Mouse (Mus musculus) hindbrain, embryonic 16.5 days (tissue): ENCODE results near the gene Cdc42ep4. TPM values are rescaled to one million over a fixed set of nuclear protein-coding genes. Genes with fewer than 3 reads are reported as not detected.

ENCODE experiments used
- ATAC-seq: fragments of 200-750 bp; cut with Nextera tagmentation; 2 replicates; pipeline ENCODE4 v1.8.0; 2017; ENCODE audit warnings: moderate TSS enrichment, moderate library complexity
- H3K27ac ChIP-seq: fragments of 300-500 bp; sonication (generic); 2 replicates; pipeline ENCODE4 v1.5.1; 2014; ENCODE audit warnings: low read depth, mild to moderate bottlenecking, control low read depth, low read length, moderate library complexity
- H3K27me3 ChIP-seq: fragments of 300-500 bp; sonication (generic); replicated peaks from 2 replicates; pipeline ENCODE4 v1.6.1; 2014; ENCODE audit warnings: low read length; ENCODE audit not compliant: control insufficient read depth, insufficient read depth
- H3K36me3 ChIP-seq: fragments of 300-500 bp; sonication (generic); 2 replicates; pipeline ENCODE4 v1.6.1; 2014; ENCODE audit warnings: mild to moderate bottlenecking, low read length, moderate library complexity, mixed read lengths; ENCODE audit not compliant: control insufficient read depth, insufficient read depth
- H3K4me1 ChIP-seq: fragments of 300-500 bp; sonication (generic); 2 replicates; pipeline ENCODE4 v1.6.1; 2014; ENCODE audit warnings: low read depth, low read length; ENCODE audit not compliant: control insufficient read depth, insufficient read depth
- H3K4me2 ChIP-seq: fragments of 300-500 bp; sonication (generic); 2 replicates; pipeline ENCODE4 v1.6.1; 2014; ENCODE audit warnings: mild to moderate bottlenecking, low read length, control low read depth, moderate library complexity
- H3K4me3 ChIP-seq: fragments of 300-500 bp; sonication (generic); 2 replicates; pipeline ENCODE4 v1.5.1; 2014; ENCODE audit warnings: mild to moderate bottlenecking, low read length, control low read depth, moderate library complexity
- H3K9ac ChIP-seq: fragments of 300-500 bp; sonication (generic); 2 replicates; pipeline ENCODE4 v1.6.1; 2014; ENCODE audit warnings: low read depth, mild to moderate bottlenecking, control low read depth, low read length, moderate library complexity
- H3K9me3 ChIP-seq: fragments of 300-500 bp; sonication (generic); 2 replicates; pipeline ENCODE4 v1.6.1; 2014; ENCODE audit warnings: mild to moderate bottlenecking, low read length, moderate library complexity; ENCODE audit not compliant: control insufficient read depth
- WGBS: fragments of 180-500 bp; shearing (Covaris S2); extraction: QIAGEN DNeasy Blood & Tissue Kit; methylation state at CpG from one replicate; pipeline ENCODE4 v1.1.7; 2014; 5-methylcytosine and 5-hydroxymethylcytosine counted together
- polyA plus RNA-seq: library from polyadenylated mRNA; unstranded; fragments of >200 nt; fragmentation: Nextera tagmentation; extraction: Ambion mirVana; gene quantifications from 2 replicates; pipeline ENCODE4 v1.2.1, GENCODE M21; 2015

The Cdc42ep4 gene
- polyA plus RNA-seq, 1 experiment from 2014 or later: 72.2 TPM

DNA sequence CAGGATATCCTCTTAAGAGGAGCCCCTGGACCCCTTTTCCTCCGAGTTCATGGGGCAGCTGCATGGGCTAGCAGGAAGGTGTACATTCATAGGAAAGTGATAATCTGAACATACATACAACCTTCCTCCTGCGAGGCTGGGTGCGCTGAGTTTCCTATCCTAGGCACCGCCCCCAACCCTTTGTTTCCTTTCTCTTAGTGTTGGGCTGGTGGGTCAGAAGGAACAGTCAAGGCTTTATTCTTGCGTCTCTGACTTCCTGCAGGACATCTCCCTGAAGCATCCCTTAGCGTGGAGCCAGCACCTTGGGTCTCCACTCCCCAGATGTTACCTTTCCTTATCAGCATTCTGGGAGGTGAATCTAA is 28.0 kb upstream of the Cdc42ep4 start:
- no peak for ATAC-seq
- 25% methylated on average over 6 of the region's 6 CpGs for WGBS

DNA sequence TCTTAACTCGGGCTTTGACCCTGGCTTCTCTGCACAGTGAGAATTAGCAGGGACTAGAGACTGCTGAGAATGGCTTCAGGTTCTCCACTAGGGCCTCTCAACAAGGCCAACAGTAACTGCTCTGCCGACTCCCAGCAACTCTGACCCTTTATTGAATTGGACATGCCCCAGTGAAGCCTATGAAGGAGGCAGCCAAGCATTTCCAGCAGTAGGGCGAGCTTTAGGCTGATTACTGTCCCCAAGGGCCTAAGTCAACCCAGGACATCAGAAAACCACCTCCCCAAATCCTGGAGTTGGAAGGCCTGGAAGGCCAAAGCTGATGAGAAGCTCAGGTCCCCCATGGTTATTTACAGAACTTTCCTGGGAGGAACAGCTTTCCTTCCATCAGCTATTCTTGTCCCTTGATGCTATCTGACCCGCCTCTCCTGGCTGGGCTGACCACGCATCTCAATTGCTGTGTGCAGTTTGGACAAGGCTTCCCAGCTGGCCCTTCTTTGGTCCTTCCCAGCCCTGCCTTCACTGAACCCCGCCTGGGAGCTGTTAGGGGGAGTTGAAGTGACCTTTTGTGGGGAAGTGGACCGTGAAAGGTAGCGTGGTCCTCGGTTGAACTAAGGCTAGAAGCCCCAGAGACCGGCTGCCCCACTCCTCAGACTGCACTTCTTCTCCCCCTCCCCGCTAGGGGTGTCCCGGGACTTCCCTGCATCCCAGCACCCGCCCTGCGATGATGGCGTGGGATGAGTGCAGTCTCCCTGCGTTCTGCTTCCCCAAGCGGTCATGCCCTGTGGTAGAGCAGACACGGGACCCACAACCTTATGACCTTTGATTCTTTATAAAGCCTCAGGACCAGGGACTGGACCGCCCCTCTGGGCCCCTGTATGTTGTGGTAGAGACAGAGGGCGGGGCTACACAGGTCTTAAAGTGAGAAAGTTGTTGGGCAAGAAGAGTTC is 27.3 kb upstream of the Cdc42ep4 start:
- peaks cover 5% of the 10 kb centered on the region for H3K4me1 ChIP-seq
- ATAC-seq: peak; percentile 30; the same call in 1 of the 2 replicates
- H3K36me3 ChIP-seq: peaks cover 4% of the 10 kb centered on the region; the same call in 1 of the 2 replicates
- H3K27ac ChIP-seq: no peak overlapping the region
- no peaks in the 10 kb centered on the region for H3K27me3 ChIP-seq
- no peak overlapping the region for H3K9ac ChIP-seq
- no peak overlapping the region for H3K4me3 ChIP-seq
- no peak overlapping the region for H3K4me2 ChIP-seq
- H3K9me3 ChIP-seq: no peaks in the 10 kb centered on the region
- 18% methylated on average over 17 of the region's 20 CpGs for WGBS

More for the DNA sequence above, 28.0 kb upstream of the Cdc42ep4 start:
- peaks cover 9% of the 10 kb centered on the region for H3K4me1 ChIP-seq
- no peak overlapping the region for H3K4me3 ChIP-seq
- H3K27ac ChIP-seq: no peak overlapping the region
- H3K9ac ChIP-seq: no peak overlapping the region
- H3K9me3 ChIP-seq: no peaks in the 10 kb centered on the region
- H3K27me3 ChIP-seq: no peaks in the 10 kb centered on the region
- H3K4me2 ChIP-seq: no peak overlapping the region
- peaks cover 4% of the 10 kb centered on the region; the same call in 1 of the 2 replicates for H3K36me3 ChIP-seq

DNA sequence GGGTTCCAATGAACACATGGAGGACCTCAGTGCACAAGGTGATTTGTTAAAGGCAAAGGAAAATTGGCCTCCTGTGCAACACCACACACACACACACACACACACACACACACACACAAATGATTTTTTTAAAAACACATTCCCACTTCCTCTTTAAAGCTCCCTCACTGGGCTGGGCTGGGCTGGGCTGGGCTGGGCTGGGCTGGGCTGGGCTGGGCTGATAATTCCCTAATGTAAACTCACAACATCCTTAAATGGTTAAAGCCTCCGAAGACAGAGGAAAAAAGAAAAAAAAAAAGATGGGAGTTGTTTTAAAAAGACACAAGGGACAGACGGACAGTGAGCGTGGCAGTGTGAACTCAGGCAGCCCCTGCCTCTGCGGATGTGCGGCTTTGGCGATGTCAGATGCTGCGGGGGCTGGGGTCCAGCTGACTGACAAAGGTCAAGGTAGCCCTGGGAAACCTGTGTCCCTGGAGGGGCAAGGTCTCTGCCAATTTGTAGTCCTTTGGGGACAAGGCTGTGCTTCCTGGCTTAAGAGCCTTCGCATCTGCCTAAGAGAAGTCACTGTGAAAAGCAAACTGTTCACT is 26.3 kb upstream of the Cdc42ep4 start:
- no peak overlapping the region for H3K4me3 ChIP-seq
- ATAC-seq: no peak
- no peak overlapping the region for H3K9ac ChIP-seq
- 62% methylated on average over 8 of the region's 8 CpGs for whole genome bisulfite sequencing
- no peaks in the 10 kb centered on the region for H3K27me3 ChIP-seq
- no peak overlapping the region for H3K4me2 ChIP-seq
- H3K36me3 ChIP-seq: peaks cover 4% of the 10 kb centered on the region; the same call in 1 of the 2 replicates
- no peak overlapping the region for H3K27ac ChIP-seq
- H3K9me3 ChIP-seq: no peaks in the 10 kb centered on the region
- H3K4me1 ChIP-seq: peaks cover 5% of the 10 kb centered on the region

DNA sequence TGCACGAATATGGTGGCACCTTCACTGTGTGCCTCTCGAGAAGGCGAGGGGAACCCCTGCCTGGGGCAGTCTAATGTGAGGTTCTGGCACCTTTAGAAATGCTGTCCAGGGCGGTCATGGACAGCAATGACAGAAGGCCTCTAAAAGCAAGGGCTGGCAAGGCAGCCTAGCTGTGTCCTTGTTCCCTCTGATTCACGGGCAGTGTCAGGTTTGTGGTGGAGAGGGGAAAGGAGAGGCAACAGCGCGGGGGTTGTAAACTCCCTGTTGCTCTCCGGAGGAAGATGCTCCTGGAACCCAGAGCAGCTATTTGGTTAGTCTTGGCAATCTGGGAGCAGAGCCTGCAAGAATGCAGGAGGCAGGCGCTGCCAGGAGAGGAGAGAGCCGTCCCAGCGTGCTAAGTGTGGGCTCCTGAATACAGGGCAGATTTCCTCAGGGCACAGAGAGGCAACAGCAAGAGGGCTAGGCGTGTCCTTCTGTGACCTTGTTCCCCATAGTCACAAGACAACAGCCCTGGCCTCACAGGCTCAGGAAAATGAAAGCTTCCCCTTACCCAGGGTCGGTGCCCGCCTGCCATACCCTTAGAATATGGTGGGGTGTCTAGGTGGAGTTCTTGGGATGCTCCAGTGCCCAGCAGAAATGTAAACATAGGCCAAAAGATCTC is 25.3 kb upstream of the Cdc42ep4 start:
- H3K9ac ChIP-seq: no peak overlapping the region
- H3K27me3 ChIP-seq: no peaks in the 10 kb centered on the region
- H3K4me3 ChIP-seq: no peak overlapping the region
- H3K4me2 ChIP-seq: no peak overlapping the region
- H3K9me3 ChIP-seq: no peaks in the 10 kb centered on the region
- peaks cover 4% of the 10 kb centered on the region; the same call in 1 of the 2 replicates for H3K36me3 ChIP-seq
- no peak overlapping the region for H3K27ac ChIP-seq
- H3K4me1 ChIP-seq: no peaks in the 10 kb centered on the region; the same call in 1 of the 2 replicates
- 71% methylated on average over 14 of the region's 14 CpGs for WGBS
- no peak for ATAC-seq

DNA sequence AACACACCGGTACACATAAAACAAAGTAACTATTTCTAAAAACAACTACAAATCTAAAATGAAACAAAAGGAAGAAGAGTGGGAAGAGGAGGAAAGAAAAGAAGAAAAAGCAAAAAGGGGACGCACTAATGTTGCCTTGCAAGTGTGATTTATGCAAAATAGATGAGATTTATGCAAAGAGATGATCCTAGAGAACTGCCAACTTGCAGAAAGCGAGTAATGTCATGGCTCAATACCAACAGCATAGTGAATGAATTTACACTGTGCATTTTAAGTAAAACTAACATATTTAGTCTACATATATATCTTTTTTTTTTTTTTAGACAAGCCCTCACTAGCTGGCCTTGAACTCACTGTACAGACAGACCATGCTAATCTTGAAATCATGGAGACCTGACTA is 23.1 kb upstream of the Cdc42ep4 start:
- Histone ChIP-seq H3K36me3 (no peaks in the 10 kb centered on the region), H3K27ac (no peak overlapping the region), H3K9ac (no peak overlapping the region), H3K4me1 (no peaks in the 10 kb centered on the region), H3K4me3 (no peak overlapping the region), H3K9me3 (no peaks in the 10 kb centered on the region), H3K4me2 (no peak overlapping the region), H3K27me3 (no peaks in the 10 kb centered on the region)
- ATAC-seq: no peak
- WGBS: 68% methylated on average over 3 of the region's 3 CpGs

DNA sequence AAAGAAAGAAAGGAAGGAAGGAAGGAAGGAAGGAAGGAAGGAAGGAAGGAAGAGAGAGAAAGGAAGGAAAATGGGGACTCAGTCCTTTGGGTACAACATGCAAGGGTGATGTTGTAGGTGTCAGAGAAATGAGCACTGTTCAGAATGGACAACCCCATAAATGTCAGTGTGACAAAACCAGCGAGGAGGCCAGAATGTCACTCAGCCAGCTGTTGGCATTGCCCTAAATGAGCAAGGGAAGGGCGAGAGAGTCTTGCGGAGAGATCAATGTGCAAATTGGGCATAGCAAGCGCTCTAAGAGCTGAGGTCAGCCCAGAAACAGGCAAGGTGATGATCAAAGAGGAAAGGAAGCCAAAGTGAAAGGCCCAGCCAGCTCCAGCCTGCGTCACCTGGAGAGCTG is 21.5 kb upstream of the Cdc42ep4 start:
- Histone ChIP-seq H3K9ac (no peak overlapping the region), H3K4me3 (no peak overlapping the region), H3K4me1 (no peaks in the 10 kb centered on the region), H3K36me3 (no peaks in the 10 kb centered on the region), H3K4me2 (no peak overlapping the region), H3K27me3 (no peaks in the 10 kb centered on the region), H3K27ac (no peak overlapping the region), H3K9me3 (no peaks in the 10 kb centered on the region)
- ATAC-seq: no peak
- whole genome bisulfite sequencing: 89% methylated on average over 5 of the region's 5 CpGs

DNA sequence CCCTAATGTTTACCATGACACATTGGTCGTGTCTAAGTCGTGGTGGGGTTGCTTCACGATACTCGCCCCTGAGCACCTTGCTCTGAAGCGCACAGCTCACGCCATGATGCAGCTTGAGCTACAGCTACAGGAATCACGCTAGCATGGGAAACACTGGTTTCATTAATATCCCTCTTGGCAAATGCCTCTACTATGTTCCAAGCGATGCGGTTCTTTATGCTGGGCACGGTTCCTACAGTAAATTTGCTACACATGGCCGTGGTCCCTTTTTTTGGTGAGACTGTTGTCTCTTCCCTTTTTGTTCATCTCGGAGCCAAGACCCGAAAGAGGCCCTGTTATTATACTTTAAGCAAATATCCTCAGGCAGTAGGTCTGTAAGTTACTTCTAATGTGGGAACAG is 19.5 kb upstream of the Cdc42ep4 start:
- Histone ChIP-seq H3K9ac (no peak overlapping the region), H3K9me3 (no peaks in the 10 kb centered on the region), H3K4me3 (no peak overlapping the region), H3K4me2 (no peak overlapping the region), H3K27ac (no peak overlapping the region), H3K4me1 (no peaks in the 10 kb centered on the region), H3K27me3 (no peaks in the 10 kb centered on the region), H3K36me3 (no peaks in the 10 kb centered on the region)
- 79% methylated on average over 13 of the region's 13 CpGs for WGBS
- ATAC-seq: no peak

DNA sequence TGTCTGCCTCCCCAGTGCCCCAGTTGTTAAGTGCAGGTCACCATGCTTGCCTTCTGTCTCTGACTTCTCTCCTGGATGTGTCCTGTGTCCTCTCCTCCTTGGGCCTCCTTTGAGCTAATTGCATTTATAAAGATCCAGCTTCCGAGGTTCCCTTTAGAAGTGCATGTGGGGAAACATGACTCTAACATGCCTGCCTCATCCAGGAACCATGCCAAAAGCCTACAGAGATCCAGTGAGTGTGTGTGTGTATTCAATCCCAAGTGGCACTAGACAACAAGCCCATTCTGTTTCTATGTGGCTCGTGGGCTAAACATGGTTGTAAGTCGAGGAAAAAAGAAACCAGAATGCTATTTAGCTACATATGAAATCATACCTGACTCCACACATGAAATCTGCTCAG is 16.7 kb upstream of the Cdc42ep4 start:
- H3K27me3 ChIP-seq: no peaks in the 10 kb centered on the region
- H3K4me3 ChIP-seq: no peak overlapping the region
- 0 out of 2 replicates have a peak, but pooled peaks cover 3% of the 10 kb centered on the region for H3K4me1 ChIP-seq
- no peak overlapping the region for H3K27ac ChIP-seq
- H3K9ac ChIP-seq: no peak overlapping the region
- 57% methylated on average over 3 of the region's 3 CpGs for WGBS
- H3K4me2 ChIP-seq: no peak overlapping the region
- ATAC-seq: no peak
- no peaks in the 10 kb centered on the region for H3K9me3 ChIP-seq
- H3K36me3 ChIP-seq: no peaks in the 10 kb centered on the region

DNA sequence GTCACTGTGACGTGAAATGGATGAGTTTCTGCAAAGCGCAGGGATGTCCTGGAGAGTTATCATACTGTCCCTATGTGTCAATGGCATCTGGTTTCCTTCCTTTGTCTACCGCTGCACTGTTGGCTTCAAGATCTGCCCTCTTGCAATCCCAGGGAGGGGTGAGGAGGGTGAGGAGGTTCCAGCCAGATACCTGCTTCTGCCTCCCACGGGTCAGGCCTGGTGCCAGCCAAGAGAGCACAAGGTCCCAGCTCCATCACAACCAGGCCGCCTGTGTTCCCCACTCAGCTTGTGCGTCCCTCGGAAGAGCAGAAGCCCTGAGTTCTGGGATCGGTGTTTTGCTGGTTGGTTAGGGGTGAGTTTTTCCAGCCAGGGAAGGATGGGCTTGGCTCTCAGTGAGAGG is 15.6 kb upstream of the Cdc42ep4 start:
- no peaks in the 10 kb centered on the region for H3K36me3 ChIP-seq
- H3K4me1 ChIP-seq: 0 out of 2 replicates have a peak, but pooled peaks cover 3% of the 10 kb centered on the region
- no peak overlapping the region for H3K4me2 ChIP-seq
- WGBS: 64% methylated on average over 8 of the region's 8 CpGs
- H3K27ac ChIP-seq: no peak overlapping the region
- ATAC-seq: no peak
- no peak overlapping the region for H3K9ac ChIP-seq
- no peak overlapping the region for H3K4me3 ChIP-seq
- H3K27me3 ChIP-seq: no peaks in the 10 kb centered on the region
- no peaks in the 10 kb centered on the region for H3K9me3 ChIP-seq
